Mouse (Mus musculus) ES-E14 (cell line): ENCODE measurements around the gene Rab1b. TPM values are rescaled to one million over a fixed set of nuclear protein-coding genes. Genes with fewer than 3 reads are reported as not detected.
A peak's percentile ranks its signal among the peaks of the same experiment; 100 is the strongest.

Source experiments
- DNase-seq: peaks from one replicate; pipeline ENCODE4 v3.0.0-alpha.2; 2013; ENCODE audit warnings: low read depth, low spot score
- H3K27ac ChIP-seq: 2 replicates; pipeline ENCODE4 v1.5.1; 2012; ENCODE audit warnings: low read depth, mild to moderate bottlenecking, low read length, moderate library complexity, mixed read lengths; ENCODE audit not compliant: poor library complexity, insufficient read depth, severe bottlenecking
- H3K36me3 ChIP-seq: 2 replicates; pipeline ENCODE4 v1.6.1; 2012; ENCODE audit warnings: mild to moderate bottlenecking, low read length, moderate library complexity, mixed read lengths; ENCODE audit not compliant: control insufficient read depth, poor library complexity, insufficient read depth, severe bottlenecking
- H3K4me1 ChIP-seq, 2 experiments: fragments of 150-350 bp in 1 of 2; sonication (generic) in 1 of 2; 2 replicates each; pipeline ENCODE4 v1.6.1; 2012; ENCODE audit warnings: low read length in 2 of 2, mild to moderate bottlenecking in 1 of 2, mixed read lengths in 1 of 2; ENCODE audit not compliant: control insufficient read depth in 2 of 2, insufficient read depth in 2 of 2, poor library complexity in 1 of 2
- H3K4me3 ChIP-seq, 2 experiments: fragments of 150-350 bp in 1 of 2; sonication (generic) in 1 of 2; 2 replicates each; pipeline ENCODE4 v1.5.1; 2012; ENCODE audit warnings: low read length in 2 of 2, low read depth in 1 of 2, mild to moderate bottlenecking in 1 of 2, mixed read lengths in 1 of 2; ENCODE audit not compliant: insufficient read depth in 1 of 2, poor library complexity in 1 of 2, severe bottlenecking in 1 of 2
- H3K9ac ChIP-seq: 2 replicates; pipeline ENCODE4 v1.6.1; 2012; ENCODE audit warnings: low read depth, mild to moderate bottlenecking, low read length, mixed read lengths; ENCODE audit not compliant: poor library complexity, insufficient read depth, severe bottlenecking
- H3K9me3 ChIP-seq: fragments of 150-350 bp; sonication (generic); 2 replicates; pipeline ENCODE4 v1.6.1; 2012; ENCODE audit warnings: low read depth, mild to moderate bottlenecking, low read length; ENCODE audit not compliant: control insufficient read depth, insufficient read depth
- CHD2 ChIP-seq: IDR thresholded peaks from 2 replicates; pipeline ENCODE4 v1.6.1; 2014; ENCODE audit warnings: mild to moderate bottlenecking, low read depth, low read length, inconsistent platforms
- HCFC1 ChIP-seq: IDR thresholded peaks from 2 replicates; pipeline ENCODE4 v1.6.1; 2012; ENCODE audit warnings: low read length, inconsistent platforms, borderline replicate concordance; ENCODE audit not compliant: insufficient read depth
- MAFK ChIP-seq: IDR thresholded peaks from 2 replicates; pipeline ENCODE4 v1.6.1; 2014; ENCODE audit warnings: mild to moderate bottlenecking, low read depth, low read length, inconsistent platforms; ENCODE audit not compliant: insufficient read depth
- ZC3H11A ChIP-seq: IDR thresholded peaks from 2 replicates; pipeline ENCODE4 v1.6.1; 2012; ENCODE audit warnings: low read depth, mild to moderate bottlenecking, inconsistent platforms, low read length, borderline replicate concordance
- ZNF384 ChIP-seq: IDR thresholded peaks from 2 replicates; pipeline ENCODE4 v1.6.1; 2012; ENCODE audit warnings: low read depth, low read length, inconsistent platforms
- in situ Hi-C, 2 experiments: fragments of 600-800 bp; cut with MboI; formaldehyde crosslinking; loops; one replicate each; pipeline ENCODE4 v1.15.1; 2025; ENCODE audit warnings: low sequenced_read_pairs in 2 of 2, inconsistent platforms in 1 of 2; ENCODE audit not compliant: unreplicated experiment in 2 of 2
- total RNA-seq: library from RNA; depleted of rRNA; stranded (reverse); fragments of 300-350 nt; gene quantifications from 2 replicates; pipeline ENCODE4 v1.2.3, GENCODE M21; 2012

The Rab1b gene
- total RNA-seq, 1 experiment, result 96.9 TPM

DNA sequence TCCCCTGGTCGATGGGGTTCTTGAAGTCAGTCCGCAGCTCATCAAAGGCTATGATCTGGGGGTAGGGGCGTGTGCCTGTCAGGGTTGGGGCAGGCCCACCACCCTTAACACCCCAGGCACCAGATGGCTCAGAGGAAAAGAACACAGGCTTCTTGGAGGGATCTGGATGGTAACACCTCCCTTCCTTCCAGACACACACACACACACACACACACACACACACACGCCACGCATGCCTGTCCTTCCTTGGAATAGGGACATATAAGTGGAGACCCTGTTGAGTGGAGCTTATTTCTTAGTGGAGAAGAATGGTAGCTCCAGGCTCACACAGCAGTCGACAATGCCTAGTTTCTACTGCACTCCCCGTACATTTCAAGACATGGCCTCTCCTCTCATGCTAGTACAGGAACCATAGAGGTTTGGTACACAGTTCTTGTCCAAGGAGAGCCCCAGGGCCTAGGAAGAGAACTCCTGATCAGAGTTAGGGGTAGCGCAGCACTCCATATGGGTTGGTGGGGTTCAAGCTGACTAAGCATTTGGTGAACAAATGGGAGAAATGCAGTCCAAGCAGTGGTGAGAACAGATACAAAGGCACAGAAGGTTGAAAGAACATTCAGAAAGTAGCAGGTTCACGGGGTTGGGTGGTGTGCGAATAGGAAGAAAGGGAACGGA, 12.0 kb downstream of the Rab1b start:
- TF ChIP-seq ZC3H11A (no peak), HCFC1 (no peak), MAFK (no peak), CHD2 (no peak), ZNF384 (no peak)
- peaks cover 0 to 18% of the 10 kb centered on the region in 2 experiments; a peak in 1 of 4 replicates for H3K4me1 ChIP-seq
- peaks cover 15% of the 10 kb centered on the region for H3K36me3 ChIP-seq
- H3K27ac ChIP-seq, result no peak overlapping the region
- no peak overlapping the region for H3K9ac ChIP-seq
- H3K9me3 ChIP-seq, result no peaks in the 10 kb centered on the region
- in situ Hi-C loops, result no loop called here
- no peak for DNase-seq
- no peak overlapping the region for H3K4me3 ChIP-seq

DNA sequence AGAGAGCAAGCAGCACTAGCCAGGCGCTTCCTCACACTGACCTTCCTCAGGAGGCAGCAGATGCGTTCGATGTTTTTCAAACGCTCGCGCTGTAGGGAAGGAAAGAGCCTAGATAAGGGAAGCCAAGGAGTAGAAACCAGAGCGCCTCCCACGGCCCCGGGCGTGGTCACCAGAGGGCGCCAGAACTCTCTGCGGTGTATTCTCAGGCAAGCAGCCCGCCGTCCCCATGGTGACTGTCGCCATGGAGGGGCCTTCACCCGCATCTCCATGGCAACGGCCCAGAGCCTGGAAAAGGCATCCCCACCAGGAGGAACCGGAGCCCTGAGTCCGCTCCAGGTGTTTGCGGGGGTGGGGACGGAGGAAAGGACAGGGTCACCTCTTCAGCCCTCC, 12.6 kb downstream of the Rab1b start:
- Histone ChIP-seq H3K9ac (no peak overlapping the region), H3K4me3 (no peak overlapping the region), H3K9me3 (no peaks in the 10 kb centered on the region), H3K36me3 (peaks cover 12% of the 10 kb centered on the region), H3K27ac (no peak overlapping the region), H3K4me1 (peaks cover 0 to 17% of the 10 kb centered on the region in 2 experiments; a peak in 1 of 4 replicates)
- no peak; the same call in 1 of the 2 replicates for TF ChIP-seq HCFC1
- no peak for TF ChIP-seq ZNF384
- TF ChIP-seq CHD2, result no peak
- no peak for TF ChIP-seq ZC3H11A
- TF ChIP-seq MAFK, result no peak
- DNase-seq, result peak; percentile 95
- in situ Hi-C loops, result no loop called here

DNA sequence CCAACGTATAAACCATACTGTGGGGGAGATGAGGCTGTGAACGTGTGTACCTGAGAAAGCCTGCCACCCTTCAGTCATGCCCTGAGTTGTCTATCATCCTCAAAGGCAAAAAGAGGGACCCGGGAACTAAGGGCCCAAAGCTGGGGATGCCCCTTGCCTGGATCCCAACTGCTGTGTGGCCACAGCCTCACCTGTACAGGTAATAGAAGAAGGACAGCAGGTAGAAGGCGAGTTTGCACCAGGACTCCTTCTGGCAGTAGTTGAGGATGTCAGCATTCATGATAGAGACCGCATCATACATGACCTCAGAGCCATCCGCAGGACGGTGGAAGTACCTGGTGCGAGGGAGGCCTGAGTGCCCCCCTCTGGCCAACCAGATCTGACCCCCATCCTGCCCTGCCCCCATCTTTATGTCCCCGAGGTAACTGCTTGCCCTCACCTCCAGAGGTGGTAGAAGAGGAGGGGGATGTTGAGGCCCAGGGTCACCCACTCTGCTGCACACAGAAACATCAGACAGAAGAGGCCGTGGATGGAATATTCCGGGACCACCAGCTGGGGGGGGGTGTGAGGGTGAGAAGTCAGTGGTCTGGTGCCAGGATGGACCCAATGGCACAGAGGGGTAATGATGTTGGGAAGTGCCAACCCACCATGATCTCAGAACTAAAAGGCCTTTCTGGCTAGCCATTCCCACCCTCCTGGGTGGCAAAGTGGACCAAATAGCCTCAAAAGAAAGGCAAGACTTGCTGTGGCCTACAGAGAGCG, 13.2 kb downstream of the Rab1b start:
- in situ Hi-C loops, result no loop called here

DNA sequence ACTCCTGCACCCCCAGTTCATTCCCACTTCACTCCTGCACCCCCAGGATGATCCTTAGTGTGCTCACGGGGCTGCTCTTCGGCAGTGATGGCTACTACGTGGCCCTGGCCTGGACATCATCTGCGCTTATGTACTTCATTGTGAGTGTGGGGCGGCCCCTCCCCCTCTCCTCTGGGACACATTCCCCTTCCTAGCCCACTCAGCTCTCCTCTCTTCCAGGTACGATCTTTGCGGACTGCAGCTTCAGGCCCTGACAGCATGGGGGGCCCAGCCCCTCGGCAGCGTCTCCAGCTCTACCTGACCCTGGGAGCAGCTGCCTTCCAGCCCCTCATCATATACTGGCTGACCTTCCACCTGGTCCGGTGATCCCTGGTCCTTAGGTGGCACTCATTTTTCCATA, 14.8 kb downstream of the Rab1b start:
- Histone ChIP-seq H3K27ac (no peak overlapping the region), H3K4me1 (peaks cover 2 to 15% of the 10 kb centered on the region in 2 experiments; a peak in 2 of 4 replicates), H3K4me3 (no peak overlapping the region), H3K9ac (no peak overlapping the region), H3K9me3 (no peaks in the 10 kb centered on the region), H3K36me3 (peaks cover 12% of the 10 kb centered on the region)
- TF ChIP-seq HCFC1 (no peak), CHD2 (no peak), ZNF384 (no peak), MAFK (no peak), ZC3H11A (no peak)
- no peak for DNase-seq
- in situ Hi-C loops, result no loop called here

More for the DNA sequence above, 13.2 kb downstream of the Rab1b start:
- Histone ChIP-seq H3K4me3 (no peak overlapping the region), H3K27ac (no peak overlapping the region), H3K9me3 (no peaks in the 10 kb centered on the region), H3K36me3 (peaks cover 12% of the 10 kb centered on the region), H3K9ac (no peak overlapping the region), H3K4me1 (peaks cover 2 to 16% of the 10 kb centered on the region in 2 experiments; a peak in 2 of 4 replicates)
- DNase-seq, result no peak
- no peak for TF ChIP-seq ZNF384
- TF ChIP-seq MAFK, result no peak
- no peak for TF ChIP-seq HCFC1
- TF ChIP-seq ZC3H11A, result no peak
- TF ChIP-seq CHD2, result no peak
